Mouse (Mus musculus): ENCODE results near the gene Chst14. TPM values are rescaled to one million over a fixed set of nuclear protein-coding genes. Genes with fewer than 3 reads are reported as not detected.

The Chst14 gene
- total and polyA plus RNA-seq, 3 experiments, result 7.8 to 10.4 (median 8.2) TPM

DNA sequence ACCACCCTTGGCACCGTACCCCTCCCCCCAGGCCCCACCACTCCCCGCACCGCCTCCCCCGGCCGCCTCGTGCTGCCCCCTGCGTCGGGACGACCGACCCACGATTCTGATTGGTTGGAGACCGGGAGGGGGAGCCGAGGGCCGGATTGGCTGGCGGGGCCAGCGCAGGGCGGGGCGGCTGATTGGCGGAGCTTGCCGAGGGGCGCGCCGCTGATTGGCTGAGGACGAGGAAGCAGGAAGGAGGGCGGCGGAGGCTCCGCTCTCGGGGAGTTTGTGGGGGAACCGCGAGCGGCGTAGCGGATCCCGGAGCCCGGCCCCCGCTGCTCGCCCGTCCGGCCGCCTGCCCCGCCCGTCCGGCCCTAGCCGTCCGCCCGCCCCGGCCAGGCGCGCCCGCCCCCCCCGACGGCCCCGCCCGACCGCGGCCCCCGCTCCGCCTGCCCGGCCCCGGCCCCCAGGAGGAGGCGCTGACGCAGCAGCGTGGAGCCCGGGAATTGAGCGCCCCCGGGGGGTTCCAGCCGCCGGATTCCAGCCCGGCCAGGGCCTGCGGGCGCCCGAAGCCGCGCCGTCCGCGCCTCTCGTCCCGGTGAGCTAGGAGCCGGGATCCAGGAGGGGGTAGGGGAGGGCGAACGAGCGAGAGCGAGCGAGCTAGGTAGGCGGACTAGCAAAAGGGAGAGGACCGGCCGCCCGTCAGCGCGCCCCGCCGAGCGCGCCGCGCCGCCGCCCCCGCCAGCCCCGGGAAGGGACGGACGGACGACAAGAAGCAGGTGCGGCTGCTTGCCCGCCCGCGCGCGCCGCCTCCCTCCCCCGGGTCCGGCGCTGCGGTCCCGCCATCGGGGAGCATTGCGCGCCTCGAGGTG lies 24.9 kb upstream of the Chst14 start:
- Histone ChIP-seq H3K9ac (ENCODE audit: low read depth, low read length) (peak overlapping the region; percentile 94), H3K27me3 (ENCODE audit: control insufficient read depth, insufficient read depth, low read length) (peaks cover 2% of the 10 kb centered on the region; the same call in 1 of the 2 replicates), H3K79me2 (replicated peaks; ENCODE audit: control insufficient read depth, insufficient read depth, low read length) (0 out of 2 replicates have a peak, but pooled peaks cover 4% of the 10 kb centered on the region), H3K36me3 (ENCODE audit: control insufficient read depth, insufficient read depth, low read length) (no peaks in the 10 kb centered on the region), H3K4me3 (peak overlapping the region; percentile 92), H3K4me1 (ENCODE audit: control insufficient read depth, insufficient read depth, low read length) (peaks cover 16% of the 10 kb centered on the region), H3K27ac (peak overlapping the region; percentile 89)
- peak; percentile 98 to 99 for DNase-seq
- TF ChIP-seq EP300 (IDR thresholded peaks at IDR 0.05; ENCODE audit: insufficient read depth, low read depth, low read length), result no peak
- peak; percentile 41; the same call in 1 of the 2 replicates for TF ChIP-seq POLR2A (IDR thresholded peaks at IDR 0.05; ENCODE audit: insufficient read depth, low read depth, low read length)
- intact Hi-C loops (cut with DNase I), result loop anchor here (2.0 kb wide), 1 partner anchor 71 kb away; no protein-coding TSS in a partner anchor
- WGBS, result under 1% methylated on average over 105 of the region's 120 CpGs

DNA sequence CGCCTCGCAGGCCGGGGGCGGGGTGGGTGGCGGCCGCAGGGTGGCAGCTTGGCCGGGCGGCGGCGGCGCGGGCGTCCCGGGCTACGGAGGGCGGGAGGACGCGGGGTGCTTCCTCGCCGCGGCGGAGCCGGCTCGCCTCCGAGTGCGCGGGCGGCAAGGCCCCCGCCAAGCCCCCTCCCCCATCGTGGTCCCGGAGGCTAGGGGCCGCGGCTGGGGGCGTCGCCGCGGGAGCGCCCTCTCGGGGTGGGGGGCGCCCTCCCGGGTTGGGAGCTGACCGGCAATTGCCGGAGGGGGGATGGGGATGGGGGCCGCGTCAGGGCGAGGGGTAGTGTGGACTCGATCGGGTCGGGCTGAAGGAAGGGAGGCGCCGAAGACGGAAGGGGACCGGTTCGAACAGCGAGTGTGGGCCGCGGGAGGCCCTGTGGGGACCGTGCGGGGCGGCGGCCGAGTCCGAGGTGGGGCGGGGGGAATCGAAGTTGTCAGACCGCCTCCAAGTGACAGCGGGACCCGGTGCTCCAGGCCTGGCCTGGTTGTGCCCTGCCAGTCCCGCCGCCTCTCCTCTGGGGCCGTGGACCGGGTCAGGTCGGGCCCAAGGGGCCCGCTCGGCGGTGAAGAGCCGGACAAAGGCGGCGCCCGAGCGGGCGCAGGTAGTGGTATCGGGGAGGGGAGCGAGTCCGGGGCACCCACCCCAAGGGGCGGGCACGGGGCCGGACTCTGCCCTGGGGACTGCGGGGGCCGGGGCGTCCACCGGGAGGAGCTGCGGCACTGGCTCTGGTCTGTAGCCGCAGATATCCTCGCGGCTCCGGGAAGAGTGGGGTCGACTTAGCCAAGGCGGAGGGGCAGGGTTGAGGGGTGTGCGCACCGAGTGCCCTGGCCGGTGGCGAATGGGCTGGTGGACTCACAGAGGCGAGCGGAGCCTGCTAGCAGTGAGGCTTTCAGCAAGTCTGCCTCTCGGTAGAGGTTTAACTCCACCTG lies 24.0 kb upstream of the Chst14 start:
- Histone ChIP-seq H3K79me2 (replicated peaks; ENCODE audit: control insufficient read depth, insufficient read depth, low read length) (0 out of 2 replicates have a peak, but pooled peaks cover 6% of the 10 kb centered on the region), H3K4me3 (peak overlapping the region; percentile 92), H3K36me3 (ENCODE audit: control insufficient read depth, insufficient read depth, low read length) (no peaks in the 10 kb centered on the region), H3K27ac (peak overlapping the region; percentile 61), H3K9ac (ENCODE audit: low read depth, low read length) (peak overlapping the region; percentile 94), H3K27me3 (ENCODE audit: control insufficient read depth, insufficient read depth, low read length) (no peaks in the 10 kb centered on the region; the same call in 1 of the 2 replicates), H3K4me1 (ENCODE audit: control insufficient read depth, insufficient read depth, low read length) (peaks cover 16% of the 10 kb centered on the region)
- DNase-seq, result peak; percentile 69 to 74
- TF ChIP-seq POLR2A (IDR thresholded peaks at IDR 0.05; ENCODE audit: insufficient read depth, low read depth, low read length), result no peak
- TF ChIP-seq EP300 (IDR thresholded peaks at IDR 0.05; ENCODE audit: insufficient read depth, low read depth, low read length), result no peak
- TF ChIP-seq CTCF (IDR thresholded peaks at IDR 0.05), result peak; percentile 59
- 1% methylated on average over 80 of the region's 106 CpGs for WGBS
- intact Hi-C loops (cut with DNase I), result loop anchor here (2.0 kb wide), 1 partner anchor 70 kb away; no protein-coding TSS in a partner anchor

DNA sequence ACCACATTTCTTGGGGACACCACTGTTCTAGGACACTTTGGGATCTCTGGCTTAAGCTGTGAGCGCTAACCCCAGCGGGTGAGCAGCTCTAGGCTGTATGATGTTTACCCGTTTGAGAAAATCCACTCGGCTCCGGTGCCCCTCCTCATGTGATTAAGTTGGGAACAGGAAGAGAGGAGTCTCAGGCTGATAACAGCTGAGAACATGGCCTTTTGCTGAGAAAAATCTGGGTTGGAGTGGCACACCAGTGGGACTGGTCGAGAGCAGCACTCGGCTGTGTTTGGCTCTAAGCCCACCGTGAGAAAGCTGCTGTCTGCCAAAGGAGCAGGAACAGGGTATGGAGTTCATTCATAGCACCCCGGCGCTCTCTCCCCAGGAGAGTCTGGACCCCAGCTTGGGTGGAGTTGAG lies 23.0 kb upstream of the Chst14 start:
- Histone ChIP-seq H3K4me3 (no peak overlapping the region; the same call in 1 of the 2 replicates), H3K9ac (ENCODE audit: low read depth, low read length) (no peak overlapping the region), H3K27ac (no peak overlapping the region), H3K36me3 (ENCODE audit: control insufficient read depth, insufficient read depth, low read length) (no peaks in the 10 kb centered on the region), H3K27me3 (ENCODE audit: control insufficient read depth, insufficient read depth, low read length) (no peaks in the 10 kb centered on the region), H3K79me2 (replicated peaks; ENCODE audit: control insufficient read depth, insufficient read depth, low read length) (0 out of 2 replicates have a peak, but pooled peaks cover 6% of the 10 kb centered on the region), H3K4me1 (ENCODE audit: control insufficient read depth, insufficient read depth, low read length) (peaks cover 16% of the 10 kb centered on the region)
- intact Hi-C loops (cut with DNase I), result loop anchor here (2.0 kb wide), 1 partner anchor 69 kb away; no protein-coding TSS in a partner anchor
- peak in 1 of 2 experiments; percentile 57 for DNase-seq
- 15% methylated on average over 10 of the region's 10 CpGs for WGBS
- no peak for TF ChIP-seq CTCF (IDR thresholded peaks at IDR 0.05)
- TF ChIP-seq POLR2A (IDR thresholded peaks at IDR 0.05; ENCODE audit: insufficient read depth, low read depth, low read length), result no peak
- no peak for TF ChIP-seq EP300 (IDR thresholded peaks at IDR 0.05; ENCODE audit: insufficient read depth, low read depth, low read length)

DNA sequence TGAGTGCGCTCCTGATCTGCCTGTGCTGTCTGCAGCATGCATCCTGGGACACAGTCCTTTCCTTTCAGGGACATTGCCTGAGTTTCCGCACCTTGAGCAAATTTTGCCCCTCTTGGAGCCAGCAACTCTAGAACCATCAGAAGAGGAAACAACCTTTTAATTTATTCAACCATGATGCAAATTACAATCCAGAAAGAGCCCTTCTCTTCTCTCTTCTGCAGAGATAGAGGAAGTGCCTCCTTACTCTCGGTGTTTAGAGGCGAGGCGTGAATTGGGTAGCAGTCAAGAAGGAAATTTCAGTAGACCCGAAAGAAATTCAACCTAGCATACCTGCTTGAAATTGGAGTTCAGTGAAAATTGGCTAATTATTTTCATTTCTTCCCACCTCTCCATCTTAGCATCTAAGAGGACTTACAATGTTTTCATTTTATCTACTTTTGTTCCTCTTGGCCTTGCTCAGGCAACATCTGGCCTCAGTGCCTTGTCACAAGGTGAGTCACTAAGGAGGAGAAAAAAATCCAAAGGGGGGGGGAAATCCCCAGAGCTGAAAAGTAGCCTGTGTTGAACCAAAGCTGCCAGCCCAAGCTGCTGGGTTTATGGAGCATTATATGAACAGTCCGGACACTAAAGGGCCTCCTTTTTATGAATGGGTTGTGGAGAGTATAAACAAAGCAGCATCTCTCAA lies 20.7 kb upstream of the Chst14 start:
- Histone ChIP-seq H3K9ac (ENCODE audit: low read depth, low read length) (no peak overlapping the region), H3K27ac (no peak overlapping the region), H3K27me3 (ENCODE audit: control insufficient read depth, insufficient read depth, low read length) (no peaks in the 10 kb centered on the region), H3K4me1 (ENCODE audit: control insufficient read depth, insufficient read depth, low read length) (peaks cover 15% of the 10 kb centered on the region), H3K79me2 (replicated peaks; ENCODE audit: control insufficient read depth, insufficient read depth, low read length) (peaks cover 6% of the 10 kb centered on the region; the same call in 1 of the 2 replicates), H3K4me3 (no peak overlapping the region), H3K36me3 (ENCODE audit: control insufficient read depth, insufficient read depth, low read length) (no peaks in the 10 kb centered on the region)
- TF ChIP-seq POLR2A (IDR thresholded peaks at IDR 0.05; ENCODE audit: insufficient read depth, low read depth, low read length) (no peak), EP300 (IDR thresholded peaks at IDR 0.05; ENCODE audit: insufficient read depth, low read depth, low read length) (no peak)
- DNase-seq, result no peak
- intact Hi-C loops (cut with DNase I), result loop anchor here (2.0 kb wide), 1 partner anchor 21 kb away; the partner anchor contains the start of gene Chst14
- 78% methylated on average over 7 of the region's 7 CpGs for WGBS

DNA sequence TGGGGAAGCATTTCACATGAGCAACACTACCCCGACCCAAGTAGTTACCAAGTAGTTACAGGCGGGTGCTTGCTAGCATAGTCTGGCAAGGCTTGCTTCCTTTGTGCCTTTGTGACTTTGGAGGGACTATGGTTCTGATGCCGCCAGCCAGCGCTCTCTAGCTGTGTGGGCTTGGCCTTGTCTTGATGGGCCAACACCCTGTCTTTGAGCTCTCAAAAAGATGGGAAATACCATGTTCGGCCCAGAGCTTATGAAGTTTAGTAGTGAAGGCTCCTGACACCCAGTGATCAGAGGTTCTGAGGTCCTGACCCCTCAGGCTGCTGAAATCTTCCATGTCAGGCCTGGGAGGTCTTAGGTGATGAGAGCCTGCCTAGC lies 20.2 kb upstream of the Chst14 start:
- no peak overlapping the region for H3K4me3 ChIP-seq
- H3K27ac ChIP-seq, result no peak overlapping the region
- no peak for DNase-seq
- 48% methylated on average over 5 of the region's 5 CpGs for WGBS
- H3K27me3 ChIP-seq (ENCODE audit: control insufficient read depth, insufficient read depth, low read length), result no peaks in the 10 kb centered on the region
- peaks cover 15% of the 10 kb centered on the region for H3K4me1 ChIP-seq (ENCODE audit: control insufficient read depth, insufficient read depth, low read length)
- TF ChIP-seq EP300 (IDR thresholded peaks at IDR 0.05; ENCODE audit: insufficient read depth, low read depth, low read length) (no peak), CTCF (IDR thresholded peaks at IDR 0.05) (no peak), POLR2A (IDR thresholded peaks at IDR 0.05; ENCODE audit: insufficient read depth, low read depth, low read length) (no peak)
- H3K36me3 ChIP-seq (ENCODE audit: control insufficient read depth, insufficient read depth, low read length), result no peaks in the 10 kb centered on the region
- intact Hi-C loops (cut with DNase I), result no loop called here
- H3K9ac ChIP-seq (ENCODE audit: low read depth, low read length), result no peak overlapping the region
- H3K79me2 ChIP-seq (replicated peaks; ENCODE audit: control insufficient read depth, insufficient read depth, low read length), result peaks cover 6% of the 10 kb centered on the region; the same call in 1 of the 2 replicates

Measured in heart, adult 2 months (tissue).